Mouse (Mus musculus) MEL (cell line): ENCODE measurements around the gene Zfp1.

ENCODE experiments used
- ELF1 ChIP-seq: IDR thresholded peaks from 2 replicates; pipeline ENCODE4 v1.6.1; 2014; ENCODE audit warnings: low read depth, mild to moderate bottlenecking, inconsistent platforms, low read length, improper control_type of control experiment, moderate library complexity
- RCOR1 ChIP-seq: IDR thresholded peaks from 2 replicates; pipeline ENCODE4 v1.6.1; 2012; ENCODE audit warnings: low read depth, mild to moderate bottlenecking, inconsistent platforms, low read length, improper control_type of control experiment
- TAL1 ChIP-seq: IDR thresholded peaks from 2 replicates; pipeline ENCODE4 v1.6.1; 2012; ENCODE audit warnings: mild to moderate bottlenecking, inconsistent platforms, low read length, moderate library complexity, mixed read lengths
- UBTF ChIP-seq: IDR thresholded peaks from 2 replicates; pipeline ENCODE4 v1.6.1; 2012; ENCODE audit warnings: low read depth, mild to moderate bottlenecking, inconsistent platforms, low read length, improper control_type of control experiment, moderate library complexity, borderline replicate concordance; ENCODE audit not compliant: insufficient read depth

DNA sequence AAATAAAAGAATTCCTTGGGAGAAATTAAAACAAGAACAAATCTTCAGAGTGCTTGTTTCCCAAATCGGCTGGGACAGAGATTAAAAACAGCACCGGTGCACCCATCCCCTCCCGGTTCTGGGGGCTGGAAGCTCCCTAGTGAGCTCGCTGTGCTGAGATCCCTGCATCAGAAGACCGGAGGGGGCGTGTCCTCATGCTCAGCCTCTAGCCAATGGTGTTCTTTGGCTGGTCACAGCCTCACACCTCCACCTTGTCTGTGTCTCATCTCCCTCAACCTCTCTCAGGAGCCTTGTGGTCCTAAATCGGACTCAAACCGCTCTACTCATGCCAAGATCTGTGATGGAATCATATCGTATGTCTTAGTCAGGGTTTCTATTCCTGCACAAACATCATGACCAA, 39.3 kb downstream of the Zfp1 start:
- TF ChIP-seq UBTF (no peak), TAL1 (no peak), RCOR1 (no peak), ELF1 (no peak)
